Mouse (Mus musculus) stomach, embryonic 16.5 days (tissue): ENCODE measurements around the gene Pik3r6. TPM values are rescaled to one million over a fixed set of nuclear protein-coding genes. Genes with fewer than 3 reads are reported as not detected.

Source experiments
- ATAC-seq: fragments of 200-750 bp; cut with Nextera tagmentation; 2 replicates; pipeline ENCODE4 v1.8.0; 2017; ENCODE audit warnings: moderate number of reproducible peaks, moderate TSS enrichment; ENCODE audit not compliant: insufficient read depth, low FRiP score
- H3K27ac ChIP-seq: fragments of 300-500 bp; sonication (generic); 2 replicates; pipeline ENCODE4 v1.5.1; 2014; ENCODE audit warnings: low read length
- H3K27me3 ChIP-seq: fragments of 300-500 bp; sonication (generic); 2 replicates; pipeline ENCODE4 v1.6.1; 2014; ENCODE audit warnings: low read length, control low read depth, mixed read lengths; ENCODE audit not compliant: control insufficient read depth, insufficient read depth
- H3K36me3 ChIP-seq: fragments of 300-500 bp; sonication (generic); 2 replicates; pipeline ENCODE4 v1.6.1; 2014; ENCODE audit warnings: low read length; ENCODE audit not compliant: control insufficient read depth, insufficient read depth
- H3K4me1 ChIP-seq: fragments of 300-500 bp; sonication (generic); 2 replicates; pipeline ENCODE4 v1.6.1; 2014; ENCODE audit warnings: low read length, control low read depth, mixed read lengths; ENCODE audit not compliant: control insufficient read depth, insufficient read depth
- H3K4me2 ChIP-seq: fragments of 300-500 bp; sonication (generic); 2 replicates; pipeline ENCODE4 v1.6.1; 2014; ENCODE audit warnings: low read depth, low read length, mixed read lengths
- H3K4me3 ChIP-seq: fragments of 300-500 bp; sonication (generic); replicated peaks from 2 replicates; pipeline ENCODE4 v1.5.1; 2014; ENCODE audit warnings: mild to moderate bottlenecking, low read length
- H3K9ac ChIP-seq: fragments of 300-500 bp; sonication (generic); 2 replicates; pipeline ENCODE4 v1.6.1; 2014; ENCODE audit warnings: low read length
- H3K9me3 ChIP-seq: fragments of 300-500 bp; sonication (generic); replicated peaks from 2 replicates; pipeline ENCODE4 v1.6.1; 2016; ENCODE audit warnings: low read length, control low read depth; ENCODE audit not compliant: control insufficient read depth
- WGBS: fragments of 180-500 bp; shearing (Covaris S2); extraction: QIAGEN DNeasy Blood & Tissue Kit; methylation state at CpG from one replicate; pipeline ENCODE4 v1.1.7; 2014; 5-methylcytosine and 5-hydroxymethylcytosine counted together
- polyA plus RNA-seq: library from polyadenylated mRNA; unstranded; fragments of >200 nt; fragmentation: Nextera tagmentation; extraction: Ambion mirVana; gene quantifications from 2 replicates; pipeline ENCODE4 v1.2.1, GENCODE M21; 2015

Pik3r6 gene
- polyA plus RNA-seq, 1 experiment from 2014 or later: 3.2 TPM

- Histone ChIP-seq H3K27me3 (no peaks in the 10 kb centered on the region), H3K9ac (no peak overlapping the region), H3K4me2 (no peak overlapping the region), H3K4me3 (no peak overlapping the region), H3K9me3 (no peaks in the 10 kb centered on the region), H3K4me1 (no peaks in the 10 kb centered on the region), H3K27ac (no peak overlapping the region), H3K36me3 (no peaks in the 10 kb centered on the region)
- no peak for ATAC-seq
- 56% methylated on average over 3 of the region's 3 CpGs for WGBS
Measured at GRCm38 (mm10) chr11:68513969-68514368, 11.2 kb downstream of the Pik3r6 start.

DNA sequence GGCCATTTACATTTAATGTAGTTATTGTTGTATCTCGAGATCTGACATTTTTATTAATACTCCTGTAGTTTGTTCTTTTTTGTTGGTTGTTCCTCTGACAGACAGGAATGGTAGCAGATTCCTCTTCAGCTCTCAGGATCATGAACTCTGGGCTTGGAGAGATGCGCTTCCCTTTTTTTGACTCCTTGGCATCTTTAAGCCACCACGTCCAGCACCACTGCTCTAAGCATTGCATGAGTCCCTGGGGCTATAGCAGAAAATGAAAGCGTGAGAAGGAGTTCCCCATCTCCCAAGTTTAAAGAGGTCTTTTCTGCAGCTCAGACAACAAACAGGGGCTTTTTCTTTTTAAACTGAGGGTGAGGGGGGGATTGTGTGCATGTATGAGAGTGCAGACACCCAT lies 16.5 kb downstream of the Pik3r6 start:
- H3K4me2 ChIP-seq: no peak overlapping the region

GRCm38 (mm10) chr11:68519815-68520214 lies 17.0 kb downstream of the Pik3r6 start:
- Histone ChIP-seq H3K9me3 (no peaks in the 10 kb centered on the region), H3K27me3 (no peaks in the 10 kb centered on the region), H3K36me3 (no peaks in the 10 kb centered on the region), H3K4me3 (no peak overlapping the region), H3K4me2 (no peak overlapping the region), H3K4me1 (no peaks in the 10 kb centered on the region), H3K27ac (no peak overlapping the region), H3K9ac (no peak overlapping the region)
- 78% methylated on average over 5 of the region's 5 CpGs for WGBS
- no peak for ATAC-seq

More for the DNA sequence above, 16.5 kb downstream of the Pik3r6 start:
- Histone ChIP-seq H3K27ac (no peak overlapping the region), H3K9ac (no peak overlapping the region), H3K9me3 (no peaks in the 10 kb centered on the region), H3K27me3 (no peaks in the 10 kb centered on the region), H3K4me1 (no peaks in the 10 kb centered on the region), H3K36me3 (no peaks in the 10 kb centered on the region), H3K4me3 (no peak overlapping the region)
- no peak for ATAC-seq
- 90% methylated on average over 4 of the region's 4 CpGs for WGBS

DNA sequence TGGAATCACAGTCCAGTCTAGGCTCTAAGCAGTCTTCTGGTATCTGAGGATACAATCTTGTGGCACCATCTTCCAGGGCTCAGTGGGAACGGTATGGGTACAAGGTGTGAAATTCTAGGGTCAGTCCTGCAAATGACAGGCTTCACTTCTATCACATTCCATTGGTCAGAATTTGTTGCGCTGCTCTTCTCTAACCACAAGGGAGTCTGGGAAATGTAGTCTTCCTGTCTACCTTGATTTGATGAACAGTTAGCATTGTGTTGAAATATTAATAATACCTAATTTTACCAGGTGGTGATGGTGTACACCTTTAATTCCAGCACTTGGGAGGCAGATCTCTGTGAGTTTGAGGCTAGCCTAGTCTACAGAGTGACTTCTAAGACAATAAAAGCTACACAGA lies 17.6 kb downstream of the Pik3r6 start:
- no peaks in the 10 kb centered on the region for H3K4me1 ChIP-seq
- no peak for ATAC-seq
- no peaks in the 10 kb centered on the region for H3K27me3 ChIP-seq
- H3K9me3 ChIP-seq: no peaks in the 10 kb centered on the region
- no peak overlapping the region for H3K4me3 ChIP-seq
- H3K9ac ChIP-seq: no peak overlapping the region
- 71% methylated on average over 2 of the region's 2 CpGs for WGBS
- H3K4me2 ChIP-seq: no peak overlapping the region
- no peaks in the 10 kb centered on the region for H3K36me3 ChIP-seq
- no peak overlapping the region for H3K27ac ChIP-seq

GRCm38 (mm10) chr11:68521352-68521751 lies 18.5 kb downstream of the Pik3r6 start:
- Histone ChIP-seq H3K9ac (no peak overlapping the region), H3K4me2 (no peak overlapping the region), H3K36me3 (no peaks in the 10 kb centered on the region), H3K27me3 (no peaks in the 10 kb centered on the region), H3K9me3 (no peaks in the 10 kb centered on the region), H3K4me3 (no peak overlapping the region), H3K27ac (no peak overlapping the region), H3K4me1 (no peaks in the 10 kb centered on the region)
- no peak for ATAC-seq
- WGBS: 76% methylated on average over 5 of the region's 5 CpGs

- WGBS: 68% methylated on average over 4 of the region's 4 CpGs
- H3K4me3 ChIP-seq: no peak overlapping the region
- H3K27ac ChIP-seq: no peak overlapping the region
- no peak overlapping the region for H3K4me2 ChIP-seq
- no peak for ATAC-seq
- no peaks in the 10 kb centered on the region for H3K4me1 ChIP-seq
- no peaks in the 10 kb centered on the region for H3K27me3 ChIP-seq
- H3K36me3 ChIP-seq: no peaks in the 10 kb centered on the region
- no peaks in the 10 kb centered on the region for H3K9me3 ChIP-seq
- H3K9ac ChIP-seq: no peak overlapping the region
Measured at GRCm38 (mm10) chr11:68526441-68526840, 23.6 kb downstream of the Pik3r6 start.

DNA sequence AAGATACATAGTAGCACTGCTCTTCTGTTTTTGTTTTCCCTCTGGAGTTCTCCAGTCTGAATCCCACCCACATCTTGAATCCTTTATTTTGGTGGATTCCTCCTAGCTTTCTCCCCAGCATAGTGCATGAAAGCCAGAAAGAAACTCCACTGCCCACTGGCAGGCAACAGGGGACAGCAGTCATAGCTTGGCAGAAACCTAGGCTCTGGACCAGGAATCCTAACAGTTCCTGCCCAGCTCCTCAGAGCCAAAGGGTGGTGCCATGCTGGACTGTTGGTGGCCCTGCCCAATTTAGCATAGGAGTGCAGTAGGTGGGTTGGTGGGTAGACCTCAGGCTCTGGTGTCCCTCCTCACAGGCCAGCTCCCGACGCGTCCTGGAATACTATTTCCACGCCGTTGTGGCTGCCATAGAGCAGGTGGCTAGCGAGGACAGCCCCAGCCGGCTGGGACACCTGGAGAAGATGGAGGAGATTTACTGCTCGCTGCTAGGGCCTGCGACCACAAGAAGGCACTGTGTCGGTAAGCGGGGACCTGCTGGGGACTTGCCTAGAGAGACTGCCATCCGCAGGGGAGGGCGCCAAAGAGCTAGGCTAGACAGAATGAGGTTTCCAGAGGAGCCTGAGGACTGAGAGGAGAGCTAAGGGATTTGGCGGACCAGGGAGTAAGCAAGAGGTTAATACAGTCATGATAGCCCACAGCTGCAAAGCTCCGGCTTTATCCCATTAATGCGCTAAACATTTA lies 28.4 kb downstream of the Pik3r6 start:
- no peak overlapping the region for H3K4me3 ChIP-seq
- H3K27ac ChIP-seq: no peak overlapping the region
- H3K9me3 ChIP-seq: no peaks in the 10 kb centered on the region
- peak; percentile 70; the same call in 1 of the 2 replicates for ATAC-seq
- H3K36me3 ChIP-seq: no peaks in the 10 kb centered on the region
- no peak overlapping the region for H3K4me2 ChIP-seq
- no peaks in the 10 kb centered on the region for H3K27me3 ChIP-seq
- no peaks in the 10 kb centered on the region for H3K4me1 ChIP-seq
- no peak overlapping the region for H3K9ac ChIP-seq
- WGBS: 23% methylated on average over 16 of the region's 16 CpGs

- Histone ChIP-seq H3K4me1 (no peaks in the 10 kb centered on the region), H3K4me2 (no peak overlapping the region), H3K27ac (no peak overlapping the region), H3K9ac (no peak overlapping the region), H3K36me3 (no peaks in the 10 kb centered on the region), H3K9me3 (no peaks in the 10 kb centered on the region), H3K27me3 (no peaks in the 10 kb centered on the region), H3K4me3 (no peak overlapping the region)
- whole genome bisulfite sequencing: 59% methylated on average over 11 of the region's 11 CpGs
- peak; percentile 13; the same call in 1 of the 2 replicates for ATAC-seq
Measured at GRCm38 (mm10) chr11:68531941-68532535, 29.2 kb downstream of the Pik3r6 start.

DNA sequence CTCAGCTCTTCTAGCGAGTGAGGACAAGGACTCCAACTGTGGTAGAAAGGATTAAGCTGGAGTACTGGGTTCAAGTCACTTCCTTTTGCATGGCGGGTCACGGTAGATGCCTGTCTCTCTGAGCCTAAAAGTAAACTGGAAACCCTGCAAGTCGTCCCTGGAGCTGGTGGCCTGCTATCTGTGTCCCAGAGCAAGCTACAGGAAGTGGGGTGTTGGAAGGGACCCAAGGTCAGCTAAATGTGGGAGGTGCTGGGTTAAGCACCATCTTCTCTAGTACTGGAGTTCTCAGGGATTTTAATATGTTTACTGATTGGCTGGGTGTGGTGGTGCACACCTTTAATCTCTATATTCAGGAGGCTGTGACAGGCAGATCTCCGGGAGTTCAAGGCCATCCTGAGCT lies 30.0 kb downstream of the Pik3r6 start:
- no peak overlapping the region for H3K4me3 ChIP-seq
- H3K27ac ChIP-seq: no peak overlapping the region
- no peak overlapping the region for H3K4me2 ChIP-seq
- WGBS: 75% methylated on average over 5 of the region's 5 CpGs
- no peak overlapping the region for H3K9ac ChIP-seq
- no peaks in the 10 kb centered on the region for H3K36me3 ChIP-seq
- no peaks in the 10 kb centered on the region for H3K9me3 ChIP-seq
- H3K4me1 ChIP-seq: no peaks in the 10 kb centered on the region
- H3K27me3 ChIP-seq: no peaks in the 10 kb centered on the region
- no peak for ATAC-seq
